Mouse (Mus musculus) retina, embryonic 14.5 days (tissue): ENCODE data around the gene Slc10a7.
A peak's percentile ranks its signal among the peaks of the same experiment; 100 is the strongest.

Source experiments
- DNase-seq: peaks from one replicate; pipeline ENCODE4 v3.0.0-alpha.2; 2015; ENCODE audit warnings: low spot score

Slc10a7 gene

GRCm38 (mm10) chr8:78738304-78738703 is 229.2 kb downstream of the Slc10a7 start:
- DNase-seq: no peak

- no peak for DNase-seq
These were observed 231.8 kb downstream of the Slc10a7 start for GRCm38 (mm10) chr8:78740936-78741335.

- no peak for DNase-seq
These were observed 232.3 kb downstream of the Slc10a7 start for GRCm38 (mm10) chr8:78741496-78741895.

GRCm38 (mm10) chr8:78741965-78742364 is 232.8 kb downstream of the Slc10a7 start:
- DNase-seq: peak; percentile 72

- peak; percentile 38 for DNase-seq
These were observed 233.3 kb downstream of the Slc10a7 start for GRCm38 (mm10) chr8:78742453-78742852.

GRCm38 (mm10) chr8:78747052-78747451 is 237.9 kb downstream of the Slc10a7 start:
- no peak for DNase-seq

DNA sequence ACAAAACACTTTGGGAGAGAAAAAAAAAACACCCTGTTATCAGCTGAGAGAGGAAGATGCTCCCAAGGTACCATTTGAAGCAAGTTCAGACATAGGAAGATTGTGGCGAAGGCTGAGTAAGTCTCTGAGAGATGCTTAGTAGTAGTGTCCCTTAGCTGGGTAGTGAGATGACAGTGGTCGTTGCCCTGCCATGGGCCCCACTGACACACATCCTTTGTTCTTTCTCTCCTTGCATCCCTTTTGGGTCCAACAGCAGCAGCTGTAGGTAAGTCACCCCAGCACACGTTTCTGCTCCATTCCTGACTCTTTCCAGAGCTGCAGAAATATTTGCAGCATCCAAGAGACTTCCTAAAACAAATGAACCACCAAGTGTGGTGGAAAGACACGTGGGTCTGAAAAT is 239.6 kb downstream of the Slc10a7 start:
- DNase-seq: no peak

- DNase-seq: no peak
These were observed 241.0 kb downstream of the Slc10a7 start for GRCm38 (mm10) chr8:78749861-78750825.

- DNase-seq: no peak
These were observed 242.0 kb downstream of the Slc10a7 start for GRCm38 (mm10) chr8:78751151-78751550.

- DNase-seq: no peak
These were observed 245.8 kb downstream of the Slc10a7 start for GRCm38 (mm10) chr8:78754986-78755385.

- DNase-seq: no peak
These were observed 250.0 kb downstream of the Slc10a7 start for GRCm38 (mm10) chr8:78759139-78759538.

DNA sequence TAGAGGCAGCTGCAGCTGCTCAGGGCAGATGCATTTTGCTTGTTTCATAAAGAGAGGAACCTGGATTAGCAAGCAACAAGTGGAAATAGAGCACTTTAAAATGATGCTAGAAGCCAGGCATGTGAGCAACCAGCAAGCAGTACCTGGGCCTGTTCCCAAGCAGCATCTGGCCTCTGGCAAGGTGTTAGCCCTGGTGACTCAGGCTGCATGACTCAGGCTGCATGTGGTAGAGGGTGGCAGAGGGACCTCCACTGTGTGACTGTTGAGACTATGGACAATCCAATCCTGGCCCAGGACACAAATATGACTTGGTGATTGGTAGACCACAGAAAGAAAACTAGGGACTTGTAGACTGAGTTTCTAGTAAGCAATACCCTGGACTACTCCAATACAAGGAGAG is 255.8 kb downstream of the Slc10a7 start:
- DNase-seq: no peak

GRCm38 (mm10) chr8:78765556-78765955 is 256.4 kb downstream of the Slc10a7 start:
- DNase-seq: no peak

GRCm38 (mm10) chr8:78770584-78770983 is 261.4 kb downstream of the Slc10a7 start:
- no peak for DNase-seq

GRCm38 (mm10) chr8:78771256-78771655 is 262.1 kb downstream of the Slc10a7 start:
- no peak for DNase-seq

DNA sequence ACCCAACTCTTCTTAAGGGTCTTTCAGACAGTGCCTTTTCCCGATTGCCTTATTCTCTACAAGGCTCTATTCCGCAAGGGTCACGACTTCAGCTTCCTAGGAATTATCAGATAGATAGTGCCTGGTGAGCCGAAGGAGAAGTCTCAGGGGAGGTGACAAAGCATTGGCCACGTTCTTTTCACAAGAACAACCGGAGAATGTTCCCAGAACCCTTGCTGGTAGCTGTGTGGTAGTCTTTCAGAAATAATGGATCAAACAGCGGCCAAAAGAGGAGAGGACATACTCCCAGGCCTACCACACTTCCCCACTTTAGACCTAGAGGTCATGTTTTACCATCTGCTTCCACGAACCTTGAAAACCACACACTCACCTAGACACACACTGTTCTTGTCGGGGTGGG is 267.7 kb downstream of the Slc10a7 start:
- DNase-seq: no peak
